Mouse (Mus musculus): Measurements from ENCODE around the gene Chst12.

The Chst12 gene

DNA sequence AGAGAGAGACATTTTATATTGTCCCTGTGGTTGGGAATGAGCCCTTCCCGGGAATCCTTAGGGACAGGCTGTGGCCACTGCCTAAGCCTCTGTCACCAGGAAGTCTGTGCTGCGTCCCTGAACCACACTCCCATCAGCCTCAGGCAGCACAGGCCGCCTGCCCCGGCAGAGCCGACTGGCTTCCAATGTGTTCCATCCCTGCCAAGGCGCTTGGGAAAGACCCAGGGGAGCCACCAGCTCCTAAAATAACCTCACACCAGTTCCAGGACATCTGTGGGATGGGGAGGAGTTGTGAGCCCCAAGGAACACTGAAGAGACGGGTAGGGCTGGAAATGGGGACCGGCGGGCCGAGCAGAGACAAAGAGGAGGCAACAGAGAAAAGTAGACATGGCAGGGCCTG lies 66.3 kb downstream of the Chst12 start:
- DNase-seq (ENCODE audit: low spot score), result no peak

GRCm38 (mm10) chr5:140572611-140573010 lies 67.3 kb downstream of the Chst12 start:
- DNase-seq (ENCODE audit: low spot score), result no peak
